Comparison of ENCODE assay signal across 8 mouse cellular contexts in the genomic region with DNA sequence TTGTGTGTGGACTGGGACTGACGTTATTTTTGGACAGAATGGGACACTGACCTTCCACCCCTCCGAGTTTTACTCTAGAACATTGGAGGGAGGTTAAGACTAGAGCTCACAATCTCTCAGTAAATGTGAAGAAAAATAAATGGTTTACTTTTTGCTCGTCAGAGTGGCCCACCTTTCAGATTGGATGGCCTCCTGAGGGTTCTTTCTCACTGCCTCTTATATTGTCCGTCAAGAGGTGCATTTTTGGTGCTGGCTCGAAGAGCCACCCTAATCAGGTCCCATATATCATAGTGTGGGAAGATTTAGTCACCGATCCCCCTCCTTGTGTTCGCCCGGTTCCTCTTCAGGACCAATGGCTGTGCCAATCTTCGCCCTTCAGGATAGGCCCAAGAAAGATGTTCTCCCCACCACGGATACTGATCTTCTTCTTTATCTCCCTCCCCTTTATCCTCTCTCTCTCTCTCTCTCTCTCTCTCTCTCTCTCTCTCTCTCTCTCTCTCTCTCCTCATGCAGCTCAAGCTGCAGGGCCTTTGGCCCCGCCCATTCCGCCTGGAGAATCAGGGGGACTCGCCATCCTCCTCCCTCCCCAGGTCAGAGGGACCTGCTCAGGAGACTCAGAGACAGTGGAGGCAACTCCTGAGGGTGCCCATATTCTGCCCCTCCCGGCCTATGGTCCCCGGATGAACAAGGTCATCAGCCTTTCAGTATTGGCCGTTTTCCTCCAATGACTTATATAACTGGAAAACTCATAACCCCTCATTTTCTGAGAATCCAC. TPM values are rescaled to one million over a fixed set of nuclear protein-coding genes. Genes with fewer than 3 reads are reported as not detected.
DNase-seq lines count a peak whose midpoint lies in the region; ATAC-seq lines count a peak whose summit lies in the region.

No protein-coding gene starts in this region.

- H3K9me3 ChIP-seq in neural tube, embryonic 11.5 days (ENCODE audit: control insufficient read depth, low read length) = no peaks in the 10 kb centered on the region
- H3K9me3 ChIP-seq in midbrain, embryonic 14.5 days (ENCODE audit: control insufficient read depth, low read length) = peaks cover 10% of the 10 kb centered on the region

- H3K36me3 ChIP-seq in neural tube, embryonic 11.5 days (ENCODE audit: control insufficient read depth, insufficient read depth, low read length) = peaks cover 24% of the 10 kb centered on the region
- peaks cover 38% of the 10 kb centered on the region for H3K36me3 ChIP-seq in midbrain, embryonic 14.5 days (ENCODE audit: control insufficient read depth, insufficient read depth, low read length)

- H3K27ac ChIP-seq in neural tube, embryonic 11.5 days (ENCODE audit: low read depth, low read length) = 0 out of 2 replicates have a peak overlapping the region, but pooled peaks have one; percentile 42
- no peak overlapping the region for H3K27ac ChIP-seq in midbrain, embryonic 14.5 days (replicated peaks; ENCODE audit: low read depth, low read length)

- peak overlapping the region; percentile 74 for H3K4me3 ChIP-seq in neural tube, embryonic 11.5 days (ENCODE audit: low read depth, low read length)
- H3K4me3 ChIP-seq in midbrain, embryonic 14.5 days (replicated peaks; ENCODE audit: low read depth, low read length) = peak overlapping the region; percentile 76

- no peak for DNase-seq in neural tube, embryonic 11.5 days (ENCODE audit: low spot score)
- no peak for DNase-seq in neural tube, embryonic 10.5 days (ENCODE audit: extremely low spot score, low spot score)
- DNase-seq in cerebellum, adult 8-10 months = peak; percentile 7
- peak; percentile 16 to 37 for DNase-seq in kidney, postnatal 36 days
- peak; percentile 8 for DNase-seq in midbrain, embryonic 14.5 days
- peak; percentile 10 for DNase-seq in yolk sac, embryonic 10.5 days (ENCODE audit: low spot score)
- no peak for DNase-seq in frontal cortex, postnatal 10 days (ENCODE audit: low spot score in 2 of 2)

- peak overlapping the region; percentile 88 for H3K9ac ChIP-seq in neural tube, embryonic 11.5 days (ENCODE audit: low read length)
- H3K9ac ChIP-seq in midbrain, embryonic 14.5 days (replicated peaks; ENCODE audit: low read length) = peak overlapping the region; percentile 73

- 48% methylated on average over 16 of the region's 16 CpGs for WGBS in neural tube, embryonic 11.5 days
- 53% methylated on average over 16 of the region's 16 CpGs for WGBS in midbrain, embryonic 14.5 days

- no peak for ATAC-seq in neural tube, embryonic 11.5 days (ENCODE audit: insufficient read depth, low FRiP score, low TSS enrichment)
- ATAC-seq in granulocyte monocyte progenitor cell, adult 5-6 weeks (replicated peaks; ENCODE audit: poor library complexity, severe bottlenecking) = 0 out of 2 replicates have a peak, but pooled peaks have one; percentile 9
- ATAC-seq in midbrain, embryonic 14.5 days (ENCODE audit: low FRiP score, low TSS enrichment) = no peak

- peak overlapping the region; percentile 49 for H3K4me2 ChIP-seq in neural tube, embryonic 11.5 days (ENCODE audit: low read depth)
- H3K4me2 ChIP-seq in midbrain, embryonic 14.5 days (ENCODE audit: low read length) = peak overlapping the region; percentile 80

- 0 out of 2 replicates have a peak, but pooled peaks cover 2% of the 10 kb centered on the region for H3K4me1 ChIP-seq in neural tube, embryonic 11.5 days (ENCODE audit: control insufficient read depth, insufficient read depth, low read length)
- H3K4me1 ChIP-seq in midbrain, embryonic 14.5 days (ENCODE audit: control insufficient read depth, insufficient read depth, low read length) = peaks cover 2% of the 10 kb centered on the region

- H3K27me3 ChIP-seq in neural tube, embryonic 11.5 days (ENCODE audit: control insufficient read depth, insufficient read depth, low read length) = no peaks in the 10 kb centered on the region
- H3K27me3 ChIP-seq in midbrain, embryonic 14.5 days (ENCODE audit: control insufficient read depth, insufficient read depth, low read length) = no peaks in the 10 kb centered on the region

RNA-seq across cellular contexts. Expression of a gene that starts 1.1 kb away (rescaled TPM):
- polyA plus RNA-seq in neural tube, embryonic 11.5 days (2014; fragmentation: Nextera tagmentation; extraction: Ambion mirVana) = 9.6 and 10.2 TPM in 2 replicates
- 20.1 and 23.4 TPM in 2 replicates for total RNA-seq in granulocyte monocyte progenitor cell, adult 5-6 weeks (2014; fragmentation: Nextera tagmentation)
- total RNA-seq in granulocyte monocyte progenitor cell, adult 5-6 weeks (2017) = 22.7 and 31.8 TPM in 2 replicates
- polyA plus RNA-seq in midbrain, embryonic 14.5 days (2014; fragmentation: Nextera tagmentation; extraction: Ambion mirVana) = 0.90 and 1.8 TPM in 2 replicates

RNA-seq across cellular contexts. Expression of a gene that starts 55.3 kb away (rescaled TPM):
- polyA plus RNA-seq in neural tube, embryonic 11.5 days (2014; fragmentation: Nextera tagmentation; extraction: Ambion mirVana) = 51.2 and 52.2 TPM in 2 replicates
- total RNA-seq in granulocyte monocyte progenitor cell, adult 5-6 weeks (2014; fragmentation: Nextera tagmentation) = 29.0 and 30.5 TPM in 2 replicates
- total RNA-seq in granulocyte monocyte progenitor cell, adult 5-6 weeks (2017) = 28.5 and 30.5 TPM in 2 replicates
- 15.5 and 25.6 TPM in 2 replicates for polyA plus RNA-seq in midbrain, embryonic 14.5 days (2014; fragmentation: Nextera tagmentation; extraction: Ambion mirVana)

Comparison
In these comparisons a context has a peak if more than half of its experiments do, and no peak if none do; other contexts are left out.
1. DNase-seq: peak in cerebellum, adult 8-10 months (single experiment), kidney, postnatal 36 days (2 of 2), midbrain, embryonic 14.5 days (single experiment) and yolk sac, embryonic 10.5 days (single experiment); none in neural tube, embryonic 11.5 days (single experiment), neural tube, embryonic 10.5 days (single experiment) and frontal cortex, postnatal 10 days (0 of 2).